Mouse (Mus musculus) lung, postnatal 0 days (tissue): ENCODE measurements around the gene Gpank1.

Experiments
- CTCF ChIP-seq: IDR thresholded peaks from 2 replicates; pipeline ENCODE4 v1.5.1; 2016; ENCODE audit warnings: antibody characterized with exemption, mild to moderate bottlenecking
- EP300 ChIP-seq: IDR thresholded peaks from 2 replicates; pipeline ENCODE4 v1.6.1; 2016; ENCODE audit warnings: antibody characterized with exemption, mild to moderate bottlenecking, control low read depth

DNA sequence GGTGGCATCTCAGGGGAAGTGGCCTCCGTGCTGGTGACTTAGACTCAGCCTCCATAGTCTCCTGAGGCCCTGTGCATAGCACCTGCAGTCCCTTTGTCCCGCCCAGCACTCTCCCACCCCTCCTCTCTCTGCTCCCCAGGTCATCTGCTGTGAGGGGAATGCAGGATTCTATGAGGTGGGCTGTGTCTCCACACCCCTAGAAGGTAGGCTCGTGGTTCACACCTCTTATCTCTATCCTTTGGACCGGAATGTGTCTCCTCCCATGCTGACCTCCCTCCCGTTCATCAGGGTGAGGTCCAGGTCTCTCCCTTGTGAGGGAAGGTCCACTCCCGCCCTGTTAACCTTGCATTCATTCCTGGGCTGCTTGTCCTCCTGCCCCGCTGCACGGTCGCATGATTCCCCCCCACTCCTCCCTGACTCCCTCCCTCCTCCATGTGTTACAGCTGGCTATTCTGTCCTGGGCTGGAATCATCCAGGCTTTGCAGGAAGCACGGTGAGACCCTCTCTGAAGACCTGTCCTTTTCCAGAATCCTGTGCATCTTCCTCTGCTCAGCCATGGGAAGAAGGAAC is 21.0 kb upstream of the Gpank1 start:
- TF ChIP-seq CTCF: no peak
- no peak for TF ChIP-seq EP300
